Mouse (Mus musculus) kidney, adult 11 months (tissue): ENCODE data around the gene Ldlrad3.
A peak's percentile ranks its signal among the peaks of the same experiment; 100 is the strongest.

Experiments used
- DNase-seq: peaks from one replicate; pipeline ENCODE4 v3.0.0; 2022

The Ldlrad3 gene

GRCm38 (mm10) chr2:102032713-102033343 is 153.4 kb downstream of the Ldlrad3 start:
- no peak for DNase-seq

- DNase-seq: peak; percentile 29
Observed at GRCm38 (mm10) chr2:102030652-102031051, 155.5 kb downstream of the Ldlrad3 start.

- no peak for DNase-seq
Observed at GRCm38 (mm10) chr2:102030152-102030551, 156.0 kb downstream of the Ldlrad3 start.

- DNase-seq: no peak
Observed at GRCm38 (mm10) chr2:102029682-102030081, 156.5 kb downstream of the Ldlrad3 start.

- DNase-seq: no peak
Observed at GRCm38 (mm10) chr2:102027265-102027664, 158.9 kb downstream of the Ldlrad3 start.

GRCm38 (mm10) chr2:102026156-102026555 is 160.0 kb downstream of the Ldlrad3 start:
- no peak for DNase-seq

GRCm38 (mm10) chr2:102024483-102024882 is 161.7 kb downstream of the Ldlrad3 start:
- DNase-seq: no peak

- DNase-seq: peak; percentile 28
Observed at GRCm38 (mm10) chr2:102021371-102022084, 164.7 kb downstream of the Ldlrad3 start.

GRCm38 (mm10) chr2:102020546-102020945 is 165.6 kb downstream of the Ldlrad3 start:
- DNase-seq: no peak

- no peak for DNase-seq
Observed at GRCm38 (mm10) chr2:102014538-102015113, 171.6 kb downstream of the Ldlrad3 start.

GRCm38 (mm10) chr2:102011311-102011975 is 174.7 kb downstream of the Ldlrad3 start:
- DNase-seq: no peak

GRCm38 (mm10) chr2:102009766-102010265 is 176.4 kb downstream of the Ldlrad3 start:
- DNase-seq: no peak

GRCm38 (mm10) chr2:102006143-102006542 is 180.0 kb downstream of the Ldlrad3 start:
- DNase-seq: no peak

- DNase-seq: no peak
Observed at GRCm38 (mm10) chr2:102005377-102006007, 180.7 kb downstream of the Ldlrad3 start.

- no peak for DNase-seq
Observed at GRCm38 (mm10) chr2:102003776-102004264, 182.4 kb downstream of the Ldlrad3 start.

- peak; percentile 42 for DNase-seq
Observed at GRCm38 (mm10) chr2:102002974-102003775, 183.0 kb downstream of the Ldlrad3 start.

- no peak for DNase-seq
Observed at GRCm38 (mm10) chr2:102002408-102002973, 183.7 kb downstream of the Ldlrad3 start.

GRCm38 (mm10) chr2:102001661-102002060 is 184.5 kb downstream of the Ldlrad3 start:
- DNase-seq: no peak

- DNase-seq: no peak
Observed at GRCm38 (mm10) chr2:101998911-101999572, 187.1 kb downstream of the Ldlrad3 start.

- DNase-seq: no peak
Observed at GRCm38 (mm10) chr2:101997013-101997412, 189.2 kb downstream of the Ldlrad3 start.
